Mouse (Mus musculus): Measurements from ENCODE around the gene B4galt5. TPM values are rescaled to one million over a fixed set of nuclear protein-coding genes. Genes with fewer than 3 reads are reported as not detected.

Gene B4galt5
- total RNA-seq, 1 experiment = 40.5 TPM

GRCm38 (mm10) chr2:167343369-167344140 lies 5.4 kb downstream of the B4galt5 start:
- H3K27ac ChIP-seq (ENCODE audit: insufficient read depth, low read depth, low read length, poor library complexity, severe bottlenecking) = no peak overlapping the region
- H3K4me1 ChIP-seq (ENCODE audit: control insufficient read depth in 2 of 2, insufficient read depth in 2 of 2, low read length in 2 of 2, poor library complexity in 1 of 2) = peaks cover 5 to 15% of the 10 kb centered on the region in 2 experiments; a peak in 3 of 4 replicates
- in situ Hi-C loops (cut with MboI; ENCODE audit: low sequenced_read_pairs in 2 of 2, unreplicated experiment in 2 of 2) = no loop called here

DNA sequence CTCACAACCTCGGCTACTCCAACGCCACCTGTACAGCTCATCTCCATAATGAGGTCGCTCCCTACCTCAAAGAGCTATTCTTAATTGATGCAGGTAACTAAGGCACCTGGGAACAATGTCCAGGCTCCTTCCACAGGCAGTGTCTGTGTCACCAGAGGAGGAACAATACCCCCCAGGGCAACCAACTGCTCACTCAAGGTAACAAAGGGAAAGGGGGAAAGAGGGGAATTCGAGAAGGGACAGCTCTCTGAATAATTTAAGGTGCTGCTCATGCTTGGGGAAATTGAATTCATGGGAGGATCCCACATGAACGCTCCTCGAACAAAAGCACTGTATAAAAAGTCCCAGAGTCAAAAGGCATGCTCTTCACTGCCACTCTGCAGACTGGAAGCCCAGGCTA lies 6.1 kb downstream of the B4galt5 start:
- Histone ChIP-seq H3K27ac (ENCODE audit: insufficient read depth, low read depth, low read length, poor library complexity, severe bottlenecking) (no peak overlapping the region), H3K4me1 (ENCODE audit: control insufficient read depth in 2 of 2, insufficient read depth in 2 of 2, low read length in 2 of 2, poor library complexity in 1 of 2) (peaks cover 5 to 14% of the 10 kb centered on the region in 2 experiments; a peak in 3 of 4 replicates), H3K36me3 (ENCODE audit: control insufficient read depth, insufficient read depth, low read length, poor library complexity, severe bottlenecking) (no peaks in the 10 kb centered on the region; the same call in 1 of the 2 replicates), H3K4me3 (ENCODE audit: insufficient read depth in 1 of 2, low read depth in 1 of 2, low read length in 2 of 2, poor library complexity in 1 of 2, severe bottlenecking in 1 of 2) (no peak overlapping the region), H3K9ac (ENCODE audit: insufficient read depth, low read depth, low read length, poor library complexity, severe bottlenecking) (no peak overlapping the region), H3K9me3 (ENCODE audit: control insufficient read depth, insufficient read depth, low read depth, low read length) (no peaks in the 10 kb centered on the region)
- no peak for DNase-seq (ENCODE audit: low read depth, low spot score)
- in situ Hi-C loops (cut with MboI; ENCODE audit: low sequenced_read_pairs in 2 of 2, unreplicated experiment in 2 of 2) = no loop called here
- TF ChIP-seq CHD2 (IDR thresholded peaks at IDR 0.05; ENCODE audit: low read depth, low read length) = no peak
- TF ChIP-seq HCFC1 (IDR thresholded peaks at IDR 0.05; ENCODE audit: borderline replicate concordance, insufficient read depth, low read length) = no peak
- TF ChIP-seq MAFK (IDR thresholded peaks at IDR 0.05; ENCODE audit: insufficient read depth, low read depth, low read length) = no peak
- TF ChIP-seq ZC3H11A (IDR thresholded peaks at IDR 0.05; ENCODE audit: borderline replicate concordance, low read depth, low read length) = no peak

More at GRCm38 (mm10) chr2:167343369-167344140, 5.4 kb downstream of the B4galt5 start:
- no peaks in the 10 kb centered on the region; the same call in 1 of the 2 replicates for H3K36me3 ChIP-seq (ENCODE audit: control insufficient read depth, insufficient read depth, low read length, poor library complexity, severe bottlenecking)
- H3K9me3 ChIP-seq (ENCODE audit: control insufficient read depth, insufficient read depth, low read depth, low read length) = no peaks in the 10 kb centered on the region
- no peak for TF ChIP-seq ZNF384 (IDR thresholded peaks at IDR 0.05; ENCODE audit: low read depth, low read length)
- no peak for TF ChIP-seq MAFK (IDR thresholded peaks at IDR 0.05; ENCODE audit: insufficient read depth, low read depth, low read length)
- no peak for TF ChIP-seq ZC3H11A (IDR thresholded peaks at IDR 0.05; ENCODE audit: borderline replicate concordance, low read depth, low read length)
- no peak for TF ChIP-seq HCFC1 (IDR thresholded peaks at IDR 0.05; ENCODE audit: borderline replicate concordance, insufficient read depth, low read length)
- TF ChIP-seq CHD2 (IDR thresholded peaks at IDR 0.05; ENCODE audit: low read depth, low read length) = no peak
- H3K9ac ChIP-seq (ENCODE audit: insufficient read depth, low read depth, low read length, poor library complexity, severe bottlenecking) = no peak overlapping the region
- no peak for DNase-seq (ENCODE audit: low read depth, low spot score)
- H3K4me3 ChIP-seq (ENCODE audit: insufficient read depth in 1 of 2, low read depth in 1 of 2, low read length in 2 of 2, poor library complexity in 1 of 2, severe bottlenecking in 1 of 2) = no peak overlapping the region

DNA sequence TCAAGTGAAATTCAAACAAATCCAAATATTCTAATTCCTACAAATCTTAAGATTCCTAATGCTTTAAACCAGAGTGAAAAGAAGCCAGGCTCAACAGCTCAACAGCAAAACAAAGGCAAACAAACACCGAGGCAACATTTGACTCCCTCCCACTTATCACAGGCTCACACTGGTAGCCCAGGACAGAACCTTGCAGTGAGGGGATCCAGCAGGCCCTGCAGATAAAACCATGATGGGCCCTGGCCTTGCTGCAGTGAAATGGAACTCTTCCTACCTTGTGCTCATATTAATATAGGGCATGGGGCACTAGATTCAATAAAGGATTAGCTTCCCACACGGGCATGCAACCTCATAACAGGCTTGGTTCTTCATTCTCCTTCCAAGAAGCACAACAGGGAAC lies 11.4 kb downstream of the B4galt5 start:
- no peak for DNase-seq (ENCODE audit: low read depth, low spot score)
- TF ChIP-seq ZNF384 (IDR thresholded peaks at IDR 0.05; ENCODE audit: low read depth, low read length) (no peak), HCFC1 (IDR thresholded peaks at IDR 0.05; ENCODE audit: borderline replicate concordance, insufficient read depth, low read length) (no peak), ZC3H11A (IDR thresholded peaks at IDR 0.05; ENCODE audit: borderline replicate concordance, low read depth, low read length) (no peak), MAFK (IDR thresholded peaks at IDR 0.05; ENCODE audit: insufficient read depth, low read depth, low read length) (no peak), CHD2 (IDR thresholded peaks at IDR 0.05; ENCODE audit: low read depth, low read length) (no peak)
- no peak overlapping the region for H3K4me3 ChIP-seq (ENCODE audit: insufficient read depth in 1 of 2, low read depth in 1 of 2, low read length in 2 of 2, poor library complexity in 1 of 2, severe bottlenecking in 1 of 2)
- H3K27ac ChIP-seq (ENCODE audit: insufficient read depth, low read depth, low read length, poor library complexity, severe bottlenecking) = no peak overlapping the region
- no peak overlapping the region for H3K9ac ChIP-seq (ENCODE audit: insufficient read depth, low read depth, low read length, poor library complexity, severe bottlenecking)
- no peaks in the 10 kb centered on the region; the same call in 1 of the 2 replicates for H3K36me3 ChIP-seq (ENCODE audit: control insufficient read depth, insufficient read depth, low read length, poor library complexity, severe bottlenecking)
- in situ Hi-C loops (cut with MboI; ENCODE audit: low sequenced_read_pairs in 2 of 2, unreplicated experiment in 2 of 2) = no loop called here
- H3K4me1 ChIP-seq (ENCODE audit: control insufficient read depth in 2 of 2, insufficient read depth in 2 of 2, low read length in 2 of 2, poor library complexity in 1 of 2) = peaks cover 6 to 10% of the 10 kb centered on the region in 2 experiments; a peak in 3 of 4 replicates
- no peaks in the 10 kb centered on the region for H3K9me3 ChIP-seq (ENCODE audit: control insufficient read depth, insufficient read depth, low read depth, low read length)

GRCm38 (mm10) chr2:167337214-167337512 lies 11.8 kb downstream of the B4galt5 start:
- H3K9me3 ChIP-seq (ENCODE audit: control insufficient read depth, insufficient read depth, low read depth, low read length) = no peaks in the 10 kb centered on the region
- peaks cover 2 to 10% of the 10 kb centered on the region in 2 experiments; a peak in 2 of 4 replicates for H3K4me1 ChIP-seq (ENCODE audit: control insufficient read depth in 2 of 2, insufficient read depth in 2 of 2, low read length in 2 of 2, poor library complexity in 1 of 2)
- no peaks in the 10 kb centered on the region; the same call in 1 of the 2 replicates for H3K36me3 ChIP-seq (ENCODE audit: control insufficient read depth, insufficient read depth, low read length, poor library complexity, severe bottlenecking)
- 0 out of 2 replicates have a peak overlapping the region, but pooled peaks have one; percentile 12 for H3K9ac ChIP-seq (ENCODE audit: insufficient read depth, low read depth, low read length, poor library complexity, severe bottlenecking)
- no peak overlapping the region for H3K27ac ChIP-seq (ENCODE audit: insufficient read depth, low read depth, low read length, poor library complexity, severe bottlenecking)
- no peak overlapping the region for H3K4me3 ChIP-seq (ENCODE audit: insufficient read depth in 1 of 2, low read depth in 1 of 2, low read length in 2 of 2, poor library complexity in 1 of 2, severe bottlenecking in 1 of 2)
- in situ Hi-C loops (cut with MboI; ENCODE audit: low sequenced_read_pairs in 2 of 2, unreplicated experiment in 2 of 2) = no loop called here
- TF ChIP-seq MAFK (IDR thresholded peaks at IDR 0.05; ENCODE audit: insufficient read depth, low read depth, low read length) (no peak), HCFC1 (IDR thresholded peaks at IDR 0.05; ENCODE audit: borderline replicate concordance, insufficient read depth, low read length) (no peak)
- DNase-seq (ENCODE audit: low read depth, low spot score) = no peak
